Mouse (Mus musculus): ENCODE measurements around the gene Phactr2. TPM values are rescaled to one million over a fixed set of nuclear protein-coding genes. Genes with fewer than 3 reads are reported as not detected.

Gene Phactr2
- 79.0 TPM for polyA plus RNA-seq (2014; fragmentation: Illumina TruSeq; extraction: RNeasy Lipid Tissue Mini Kit (QIAGEN cat#74804))

DNA sequence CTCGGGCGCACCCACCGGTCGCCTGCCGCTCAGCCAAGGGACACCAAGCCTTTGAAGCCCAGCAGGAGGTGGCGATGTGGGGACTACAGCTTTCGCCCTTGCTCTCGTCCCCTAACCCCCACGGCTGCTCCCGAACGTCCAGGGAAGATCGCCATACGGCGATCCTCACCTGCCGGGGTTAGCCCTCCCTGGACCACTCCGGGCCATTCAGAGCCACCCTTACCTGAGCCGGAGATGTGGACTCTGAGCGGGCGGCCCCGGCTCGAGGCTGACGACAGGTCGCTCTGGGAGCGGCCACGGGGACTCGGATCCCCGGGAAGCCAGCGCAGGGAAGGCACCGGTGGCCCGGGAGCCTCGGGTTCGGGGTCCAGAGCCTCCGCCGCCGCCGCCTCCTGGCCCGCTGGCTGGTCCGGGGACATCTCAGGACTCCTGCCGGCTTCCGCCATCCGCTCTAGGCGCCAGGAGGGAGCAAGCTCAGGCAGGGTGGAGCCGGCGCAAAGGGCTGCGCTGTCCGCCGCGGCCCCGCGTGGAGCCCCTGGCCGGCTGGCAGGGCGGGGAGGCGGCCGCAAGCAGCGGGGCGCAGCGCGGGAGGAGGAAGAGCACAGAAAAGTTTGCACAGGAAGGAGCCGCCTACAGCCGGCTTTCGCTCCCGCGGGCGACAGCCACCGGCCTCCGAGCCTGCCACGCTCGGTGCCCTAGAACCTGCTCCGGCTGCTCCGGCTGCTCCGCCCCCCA, at the start of gene Phactr2:
Gene Phactr2, minus strand, starts transcription at position 580 of the 735 bp plus-strand sequence.

DNA sequence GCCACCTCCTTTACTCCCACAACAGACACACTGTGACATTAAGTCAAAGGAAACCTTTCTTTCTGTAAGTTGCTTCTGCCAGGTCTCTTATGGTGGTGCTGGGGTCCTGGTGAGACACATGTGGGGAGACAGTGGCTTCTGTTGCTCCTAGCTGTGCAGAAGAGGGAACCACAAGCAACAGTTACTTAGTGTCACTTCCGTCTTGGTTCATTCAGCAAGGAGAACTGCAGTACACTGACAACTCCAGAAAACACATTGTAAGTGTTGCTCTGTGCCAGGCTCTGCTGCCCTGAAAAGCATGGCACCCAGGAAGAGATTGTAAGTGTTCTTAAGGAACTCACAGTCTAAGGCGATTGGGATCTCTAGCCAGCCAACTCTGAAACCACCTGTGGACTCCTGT, 25.1 kb upstream of the Phactr2 start, which contains the start of gene Fuca2:
Gene Fuca2, plus strand, starts transcription at position 210 of the 400 bp plus-strand sequence.

DNA sequence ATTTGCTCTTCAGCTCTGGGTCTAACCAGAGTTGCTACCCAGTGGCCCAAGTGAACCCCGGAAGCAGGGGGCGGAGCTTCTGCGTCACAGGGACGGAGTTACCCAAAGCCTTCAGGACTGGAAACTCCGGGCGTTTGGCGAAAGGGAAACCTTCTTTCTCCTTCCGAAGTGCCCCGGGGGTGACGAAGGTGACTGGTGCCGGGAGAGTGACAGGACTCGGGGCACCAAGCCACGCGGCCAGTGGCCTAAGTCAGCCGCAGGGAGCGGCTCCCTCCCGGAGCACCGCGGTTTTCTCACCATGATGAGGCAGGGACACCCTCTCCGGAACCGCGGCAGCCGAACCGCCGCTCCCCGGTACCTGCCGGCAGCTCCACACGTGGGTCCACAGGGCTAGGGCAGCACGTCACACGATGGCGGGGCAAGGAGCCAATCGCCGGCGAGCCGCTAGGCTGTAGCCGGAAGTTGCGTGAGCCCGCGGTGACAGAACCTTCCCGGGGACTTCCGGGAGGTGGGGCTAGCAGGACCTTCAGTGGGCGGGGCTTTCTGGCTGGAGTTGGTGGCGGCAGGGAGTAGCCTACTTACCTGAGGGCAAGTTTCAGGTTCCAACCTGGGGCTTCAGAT, 281.4 kb downstream of the Phactr2 start, which contains the start of gene Ltv1:
Gene Ltv1, minus strand, starts transcription at position 438 of the 621 bp plus-strand sequence.

DNA sequence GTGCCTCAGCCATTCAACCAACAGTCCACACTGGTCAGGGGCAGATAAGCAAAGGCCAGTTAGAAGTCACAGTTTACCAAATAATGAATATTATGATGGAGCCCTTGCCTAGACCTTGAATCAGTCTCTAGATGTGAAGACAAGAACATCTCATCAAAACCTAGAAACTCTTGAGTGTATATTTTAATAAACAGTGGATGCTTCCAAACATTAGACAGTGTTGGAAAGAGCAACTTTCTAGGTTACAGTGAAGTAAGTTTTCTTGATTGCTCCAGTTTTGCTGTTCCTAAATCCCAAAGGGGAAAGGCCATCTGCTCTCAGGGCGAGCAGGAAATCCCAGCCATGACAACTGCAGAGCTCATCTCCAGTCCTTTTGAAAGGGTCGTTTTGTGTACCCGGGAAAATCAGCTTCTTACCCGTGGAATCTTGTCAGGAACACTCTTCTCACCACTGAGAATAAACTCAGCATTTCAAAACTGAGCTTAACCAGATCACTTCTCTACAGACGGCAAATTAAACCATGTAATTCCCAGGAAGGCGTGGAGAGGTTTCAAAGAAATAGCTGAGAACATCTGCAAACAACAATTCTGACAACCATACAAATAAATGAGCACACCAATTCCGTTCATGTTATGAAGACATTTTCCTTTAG, 296.1 kb downstream of the Phactr2 start, which contains the start of gene Zc2hc1b:
Gene Zc2hc1b, minus strand, starts transcription at position 51 of the 652 bp plus-strand sequence.

Other genes starting within 250 kb of the Phactr2 start
- 79.3 TPM for gene Fuca2, start 25.1 kb upstream of the Phactr2 start, polyA plus RNA-seq (2014; fragmentation: Illumina TruSeq; extraction: RNeasy Lipid Tissue Mini Kit (QIAGEN cat#74804))
- gene Adat2, start 78.5 kb upstream of the Phactr2 start, polyA plus RNA-seq (2014; fragmentation: Illumina TruSeq; extraction: RNeasy Lipid Tissue Mini Kit (QIAGEN cat#74804)) = 4.5 TPM
- 54.2 TPM for gene Pex3, start 78.7 kb upstream of the Phactr2 start, polyA plus RNA-seq (2014; fragmentation: Illumina TruSeq; extraction: RNeasy Lipid Tissue Mini Kit (QIAGEN cat#74804))